ENCODE assay signal across 18 mouse cellular contexts in the genomic region with DNA sequence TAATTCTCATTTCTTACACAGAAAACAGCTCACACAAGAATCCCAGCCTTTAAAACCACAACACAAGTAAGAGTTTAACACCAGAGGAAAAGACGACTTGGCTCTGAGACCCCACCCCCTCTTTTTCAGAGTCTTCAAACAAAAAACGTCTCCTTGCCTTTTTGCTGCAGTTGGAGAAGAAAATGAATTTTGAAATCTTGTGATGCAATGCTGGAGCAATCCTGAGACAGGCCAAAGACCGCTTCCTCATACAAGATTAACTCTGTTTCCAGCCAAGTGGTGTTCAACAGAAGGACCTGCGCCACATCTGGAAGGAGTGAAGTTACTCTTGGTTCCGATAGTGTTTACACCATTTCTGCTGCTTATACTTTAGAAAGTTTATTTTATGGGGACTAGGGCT.
DNase-seq lines count a peak whose midpoint lies in the region; ATAC-seq and TF ChIP-seq lines count a peak whose summit lies in the region.
"Had no signal": no experiment of that assay in that cellular context is flagged by ENCODE, and none has a peak within 500 bp of the region (broad histone marks: within the 10 kb centered on the region; RNA-seq: fewer than 3 reads in every experiment).

No protein-coding gene starts in this region.

- WGBS in kidney, adult 2 months = 70% methylated on average over 5 of the region's 5 CpGs
- WGBS in hindbrain, postnatal 0 days = 78% methylated on average over 5 of the region's 5 CpGs

- no peaks in the 10 kb centered on the region for H3K36me3 ChIP-seq in kidney, adult 2 months (ENCODE audit: control insufficient read depth, insufficient read depth, low read length)
- no peaks in the 10 kb centered on the region for H3K36me3 ChIP-seq in hindbrain, postnatal 0 days (ENCODE audit: insufficient read depth, low read length)
- H3K36me3 ChIP-seq: hindbrain, embryonic 13.5 days had no signal

- peak; percentile 28 for DNase-seq in kidney, adult 2 months
- DNase-seq in kidney, postnatal 10 days = no peak
- peak; percentile 31 for DNase-seq in MN1 (ENCODE audit: low spot score)
- peak; percentile 54 for DNase-seq in skeletal muscle tissue, adult 2 months (ENCODE audit: low read depth, low spot score)
- DNase-seq in hindbrain, postnatal 0 days (ENCODE audit: low spot score) = no peak
- no peak for DNase-seq in right cerebral cortex, postnatal 25 days
- DNase-seq: adrenal gland, adult 8-10 months; cerebellum, adult 11 months; embryo, embryonic 11 days; kidney, adult 8-10 months; liver; thymus, postnatal 14 days had no signal

- no peaks in the 10 kb centered on the region for H3K9me3 ChIP-seq in hindbrain, postnatal 0 days (ENCODE audit: low read length)
- H3K9me3 ChIP-seq: forebrain, embryonic 10.5 days; heart, embryonic 13.5 days; hindbrain, embryonic 13.5 days had no signal

- no peaks in the 10 kb centered on the region for H3K27me3 ChIP-seq in kidney, adult 2 months (replicated peaks; ENCODE audit: control insufficient read depth, insufficient read depth, low read length)
- H3K27me3 ChIP-seq in hindbrain, postnatal 0 days (ENCODE audit: insufficient read depth, low read length) = no peaks in the 10 kb centered on the region
- H3K27me3 ChIP-seq: CH12.LX; heart, embryonic 13.5 days; hindbrain, embryonic 13.5 days had no signal

- no peak overlapping the region for H3K27ac ChIP-seq in kidney, adult 2 months (ENCODE audit: insufficient read depth, low read depth, low read length)
- H3K27ac ChIP-seq in hindbrain, postnatal 0 days = no peak overlapping the region
- H3K27ac ChIP-seq: forebrain, embryonic 10.5 days; heart, embryonic 13.5 days; hindbrain, embryonic 13.5 days; layer of hippocampus, adult 2 months had no signal

- no peak overlapping the region for H3K4me2 ChIP-seq in hindbrain, postnatal 0 days (ENCODE audit: low read depth, low read length)
- H3K4me2 ChIP-seq: heart, embryonic 13.5 days; hindbrain, embryonic 13.5 days had no signal

- no peak for TF ChIP-seq POLR2A in kidney, adult 2 months (IDR thresholded peaks at IDR 0.05; ENCODE audit: low read depth, low read length)

- H3K4me3 ChIP-seq in kidney, adult 2 months (ENCODE audit: insufficient read depth, low read depth, low read length) = no peak overlapping the region
- H3K4me3 ChIP-seq in hindbrain, postnatal 0 days (ENCODE audit: low read length) = no peak overlapping the region
- H3K4me3 ChIP-seq: forebrain, embryonic 10.5 days; heart, embryonic 13.5 days; hindbrain, embryonic 13.5 days; layer of hippocampus, adult 2 months had no signal

- 0 out of 2 replicates have a peak, but pooled peaks cover 6% of the 10 kb centered on the region for H3K4me1 ChIP-seq in kidney, adult 2 months (ENCODE audit: control insufficient read depth, insufficient read depth, low read length)
- no peaks in the 10 kb centered on the region for H3K4me1 ChIP-seq in hindbrain, postnatal 0 days (ENCODE audit: insufficient read depth, low read length)
- H3K4me1 ChIP-seq: hindbrain, embryonic 13.5 days had no signal

- H3K9ac ChIP-seq in hindbrain, postnatal 0 days (replicated peaks; ENCODE audit: low read length) = no peak overlapping the region
- H3K9ac ChIP-seq: heart, embryonic 13.5 days; hindbrain, embryonic 13.5 days had no signal

- peak; percentile 54; the same call in 1 of the 2 replicates for ATAC-seq in common myeloid progenitor, adult 5-6 weeks (replicated peaks; ENCODE audit: low read depth, poor library complexity, severe bottlenecking)
- ATAC-seq in hindbrain, postnatal 0 days = no peak

- no peak for TF ChIP-seq CTCF in kidney, adult 2 months (conservative IDR thresholded peaks at IDR 0.05; ENCODE audit: insufficient read depth, insufficient read length, low read depth, low read length)
- no peak for TF ChIP-seq CTCF in hindbrain, postnatal 0 days (IDR thresholded peaks at IDR 0.05; ENCODE audit: low read depth)

Comparison
In these comparisons a context has a peak if more than half of its experiments do, and no peak if none do; other contexts are left out.
1. DNase-seq: peak in kidney, adult 2 months (single experiment), MN1 (single experiment) and skeletal muscle tissue, adult 2 months (single experiment); none in kidney, postnatal 10 days (single experiment), hindbrain, postnatal 0 days (single experiment) and right cerebral cortex, postnatal 25 days (single experiment).